Mouse (Mus musculus): ENCODE measurements around the gene Cyren. TPM values are rescaled to one million over a fixed set of nuclear protein-coding genes. Genes with fewer than 3 reads are reported as not detected.

Cyren gene
- total and polyA plus RNA-seq, 2 experiments from 2014 or later, result 3.6 to 4.9 TPM

GRCm38 (mm10) chr6:34862381-34862780, 15.5 kb downstream of the Cyren start:
- Histone ChIP-seq H3K4me3 (ENCODE audit: low read length) (no peak overlapping the region), H3K27ac (peak overlapping the region; percentile 45; the same call in 1 of the 2 replicates), H3K4me1 (ENCODE audit: insufficient read depth, low read length) (no peaks in the 10 kb centered on the region), H3K4me2 (ENCODE audit: low read depth, low read length) (no peak overlapping the region), H3K27me3 (ENCODE audit: insufficient read depth, low read length) (no peaks in the 10 kb centered on the region), H3K9ac (replicated peaks; ENCODE audit: low read length) (no peak overlapping the region), H3K9me3 (ENCODE audit: low read length) (no peaks in the 10 kb centered on the region), H3K36me3 (ENCODE audit: insufficient read depth, low read length) (no peaks in the 10 kb centered on the region)
- no peak for DNase-seq (ENCODE audit: low spot score)
- WGBS, result 92% methylated on average over 6 of the region's 6 CpGs
- ATAC-seq, result no peak
- TF ChIP-seq CTCF (IDR thresholded peaks at IDR 0.05; ENCODE audit: low read depth), result no peak

GRCm38 (mm10) chr6:34861546-34862053, 16.3 kb downstream of the Cyren start:
- Histone ChIP-seq H3K27ac (no peak overlapping the region), H3K36me3 (ENCODE audit: insufficient read depth, low read length) (no peaks in the 10 kb centered on the region), H3K9me3 (ENCODE audit: low read length) (no peaks in the 10 kb centered on the region), H3K4me3 (ENCODE audit: low read length) (no peak overlapping the region), H3K27me3 (ENCODE audit: insufficient read depth, low read length) (no peaks in the 10 kb centered on the region), H3K4me2 (ENCODE audit: low read depth, low read length) (no peak overlapping the region), H3K9ac (replicated peaks; ENCODE audit: low read length) (no peak overlapping the region), H3K4me1 (ENCODE audit: insufficient read depth, low read length) (no peaks in the 10 kb centered on the region)
- 93% methylated on average over 11 of the region's 11 CpGs for WGBS
- ATAC-seq (no peak), DNase-seq (ENCODE audit: low spot score) (no peak)
- no peak for TF ChIP-seq CTCF (IDR thresholded peaks at IDR 0.05; ENCODE audit: low read depth)

GRCm38 (mm10) chr6:34832352-34832751, 45.5 kb downstream of the Cyren start:
- ATAC-seq, result no peak
- no peak for DNase-seq (ENCODE audit: low spot score)
- no peak overlapping the region for H3K9ac ChIP-seq (replicated peaks; ENCODE audit: low read length)
- no peaks in the 10 kb centered on the region for H3K36me3 ChIP-seq (ENCODE audit: insufficient read depth, low read length)
- no peak overlapping the region for H3K4me3 ChIP-seq (ENCODE audit: low read length)
- 95% methylated on average over 5 of the region's 5 CpGs for WGBS
- H3K27me3 ChIP-seq (ENCODE audit: insufficient read depth, low read length), result no peaks in the 10 kb centered on the region
- no peak overlapping the region for H3K27ac ChIP-seq
- no peaks in the 10 kb centered on the region for H3K9me3 ChIP-seq (ENCODE audit: low read length)
- TF ChIP-seq CTCF (IDR thresholded peaks at IDR 0.05; ENCODE audit: low read depth), result no peak
- no peak overlapping the region for H3K4me2 ChIP-seq (ENCODE audit: low read depth, low read length)
- H3K4me1 ChIP-seq (ENCODE audit: insufficient read depth, low read length), result no peaks in the 10 kb centered on the region

- Histone ChIP-seq H3K27me3 (ENCODE audit: insufficient read depth, low read length) (no peaks in the 10 kb centered on the region), H3K4me2 (ENCODE audit: low read depth, low read length) (no peak overlapping the region), H3K9me3 (ENCODE audit: low read length) (no peaks in the 10 kb centered on the region), H3K9ac (replicated peaks; ENCODE audit: low read length) (no peak overlapping the region), H3K36me3 (ENCODE audit: insufficient read depth, low read length) (no peaks in the 10 kb centered on the region), H3K4me3 (ENCODE audit: low read length) (no peak overlapping the region), H3K4me1 (ENCODE audit: insufficient read depth, low read length) (no peaks in the 10 kb centered on the region), H3K27ac (no peak overlapping the region)
- no peak for DNase-seq (ENCODE audit: low spot score)
- no peak for ATAC-seq
- no peak for TF ChIP-seq CTCF (IDR thresholded peaks at IDR 0.05; ENCODE audit: low read depth)
Measured at GRCm38 (mm10) chr6:34824406-34824805, 53.5 kb downstream of the Cyren start.

Other genes starting within 250 kb of the Cyren start
- 12.3 and 13.2 TPM in 2 replicates for gene Agbl3, start 97.6 kb downstream of the Cyren start, total RNA-seq (2014; rRNA removed)
- gene Agbl3, start 97.6 kb downstream of the Cyren start, polyA plus RNA-seq (2015; fragmentation: Nextera tagmentation; extraction: Ambion mirVana), result 21.5 and 24.0 TPM in 2 replicates
- 1.3 and 1.7 TPM in 2 replicates for gene Tmem140, start 14.9 kb downstream of the Cyren start, total RNA-seq (2014; rRNA removed)
- 0.72 and 0.79 TPM in 2 replicates for gene Tmem140, start 14.9 kb downstream of the Cyren start, polyA plus RNA-seq (2015; fragmentation: Nextera tagmentation; extraction: Ambion mirVana)
- 52.7 and 61.3 TPM in 2 replicates for gene Wdr91, start 32.8 kb upstream of the Cyren start, total RNA-seq (2014; rRNA removed)
- 17.9 and 18.2 TPM in 2 replicates for gene Wdr91, start 32.8 kb upstream of the Cyren start, polyA plus RNA-seq (2015; fragmentation: Nextera tagmentation; extraction: Ambion mirVana)
- not detected in 2 replicates for gene Stra8, start 42.1 kb upstream of the Cyren start, total RNA-seq (2014; rRNA removed)
- gene Stra8, start 42.1 kb upstream of the Cyren start, polyA plus RNA-seq (2015; fragmentation: Nextera tagmentation; extraction: Ambion mirVana), result not detected in 2 replicates
- gene Slc23a4, start 110.3 kb upstream of the Cyren start, total RNA-seq (2014; rRNA removed), result 1.8 and 2.6 TPM in 2 replicates
- gene Slc23a4, start 110.3 kb upstream of the Cyren start, polyA plus RNA-seq (2015; fragmentation: Nextera tagmentation; extraction: Ambion mirVana), result 0.67 and 0.68 TPM in 2 replicates